Mouse (Mus musculus) hindbrain, embryonic 10.5 days (tissue): ENCODE measurements around the gene AC124108.1. TPM values are rescaled to one million over a fixed set of nuclear protein-coding genes. Genes with fewer than 3 reads are reported as not detected.
A peak's percentile ranks its signal among the peaks of the same experiment; 100 is the strongest.

ENCODE experiments used
- DNase-seq: peaks from one replicate; pipeline ENCODE4 v3.0.0-alpha.2; 2017; ENCODE audit warnings: low spot score
- H3K27ac ChIP-seq: fragments of 300-500 bp; sonication (generic); 2 replicates; pipeline ENCODE4 v1.5.1; 2016; ENCODE audit warnings: mild to moderate bottlenecking, moderate library complexity
- H3K27me3 ChIP-seq: fragments of 300-500 bp; sonication (generic); 2 replicates; pipeline ENCODE4 v1.6.1; 2016; ENCODE audit warnings: mild to moderate bottlenecking; ENCODE audit not compliant: poor library complexity, insufficient read depth, severe bottlenecking
- H3K36me3 ChIP-seq: fragments of 300-500 bp; sonication (generic); 2 replicates; pipeline ENCODE4 v1.6.1; 2016; ENCODE audit warnings: mild to moderate bottlenecking, moderate library complexity
- H3K4me1 ChIP-seq: fragments of 300-500 bp; sonication (generic); replicated peaks from 2 replicates; pipeline ENCODE4 v1.6.1; 2016; ENCODE audit warnings: mild to moderate bottlenecking
- H3K4me3 ChIP-seq: fragments of 300-500 bp; sonication (generic); 2 replicates; pipeline ENCODE4 v1.5.1; 2016; ENCODE audit warnings: mild to moderate bottlenecking, moderate library complexity
- H3K9me3 ChIP-seq: fragments of 300-500 bp; sonication (generic); 2 replicates; pipeline ENCODE4 v1.6.1; 2016; ENCODE audit warnings: mild to moderate bottlenecking, moderate library complexity
- WGBS: fragments of 180-500 bp; shearing (Covaris S2); methylation state at CpG from one replicate; pipeline ENCODE4 v1.1.7; 2016; 5-methylcytosine and 5-hydroxymethylcytosine counted together
- polyA plus RNA-seq: library from polyadenylated mRNA; unstranded; fragments of >200 nt; fragmentation: Nextera tagmentation; extraction: Ambion mirVana; gene quantifications from 2 replicates; pipeline ENCODE4 v1.2.1, GENCODE M21; 2016

Gene AC124108.1
- polyA plus RNA-seq, 1 experiment from 2014 or later, result 2.8 TPM

GRCm38 (mm10) chr1:132171619-132172018 is 19.6 kb upstream of the AC124108.1 start:
- DNase-seq, result no peak
- 0 out of 2 replicates have a peak overlapping the region, but pooled peaks have one; percentile 12 for H3K27ac ChIP-seq
- H3K4me3 ChIP-seq, result no peak overlapping the region
- peaks cover 33% of the 10 kb centered on the region for H3K4me1 ChIP-seq
- H3K27me3 ChIP-seq, result peaks cover 19% of the 10 kb centered on the region; the same call in 1 of the 2 replicates
- WGBS, result 31% methylated on average over 2 of the region's 2 CpGs
- no peaks in the 10 kb centered on the region for H3K9me3 ChIP-seq
- H3K36me3 ChIP-seq, result no peaks in the 10 kb centered on the region

- H3K4me1 ChIP-seq, result peaks cover 49% of the 10 kb centered on the region
- H3K4me3 ChIP-seq, result no peak overlapping the region
- no peaks in the 10 kb centered on the region for H3K9me3 ChIP-seq
- DNase-seq, result no peak
- WGBS, result 82% methylated on average over 4 of the region's 4 CpGs
- no peak overlapping the region for H3K27ac ChIP-seq
- peaks cover 40% of the 10 kb centered on the region for H3K27me3 ChIP-seq
- H3K36me3 ChIP-seq, result no peaks in the 10 kb centered on the region
Measured at GRCm38 (mm10) chr1:132186303-132186702, 5.0 kb upstream of the AC124108.1 start.

- DNase-seq, result peak; percentile 16
- no peak overlapping the region for H3K4me3 ChIP-seq
- no peaks in the 10 kb centered on the region for H3K9me3 ChIP-seq
- 0 out of 2 replicates have a peak overlapping the region, but pooled peaks have one; percentile 23 for H3K27ac ChIP-seq
- H3K27me3 ChIP-seq, result peaks cover 63% of the 10 kb centered on the region
- peaks cover 68% of the 10 kb centered on the region for H3K4me1 ChIP-seq
- no peaks in the 10 kb centered on the region for H3K36me3 ChIP-seq
- 39% methylated on average over 9 of the region's 9 CpGs for WGBS
Measured at GRCm38 (mm10) chr1:132188442-132189066, 2.7 kb upstream of the AC124108.1 start.

GRCm38 (mm10) chr1:132189231-132189630 is 2.0 kb upstream of the AC124108.1 start:
- no peak for DNase-seq
- peak overlapping the region; percentile 91 for H3K4me3 ChIP-seq
- peaks cover 68% of the 10 kb centered on the region for H3K27me3 ChIP-seq
- H3K4me1 ChIP-seq, result peaks cover 74% of the 10 kb centered on the region
- peak overlapping the region; percentile 100 for H3K27ac ChIP-seq
- 44% methylated on average over 4 of the region's 4 CpGs for WGBS
- H3K9me3 ChIP-seq, result no peaks in the 10 kb centered on the region
- H3K36me3 ChIP-seq, result 0 out of 2 replicates have a peak, but pooled peaks cover under 1% of the 10 kb centered on the region

- H3K4me1 ChIP-seq, result peaks cover 83% of the 10 kb centered on the region
- under 1% methylated on average over 50 of the region's 50 CpGs for WGBS
- H3K27me3 ChIP-seq, result peaks cover 68% of the 10 kb centered on the region
- H3K27ac ChIP-seq, result peak overlapping the region; percentile 100
- peak; percentile 87 for DNase-seq
- H3K36me3 ChIP-seq, result 0 out of 2 replicates have a peak, but pooled peaks cover 6% of the 10 kb centered on the region
- H3K4me3 ChIP-seq, result peak overlapping the region; percentile 91
- H3K9me3 ChIP-seq, result no peaks in the 10 kb centered on the region
Measured at GRCm38 (mm10) chr1:132190040-132190513, 1.2 kb upstream of the AC124108.1 start.

GRCm38 (mm10) chr1:132190621-132191092 is 600 bp upstream of the AC124108.1 start:
- peaks cover 89% of the 10 kb centered on the region for H3K4me1 ChIP-seq

GRCm38 (mm10) chr1:132191786-132192680 is 776 bp downstream of the AC124108.1 start:
- peak overlapping the region; percentile 91 for H3K4me3 ChIP-seq
- 3% methylated on average over 16 of the region's 16 CpGs for WGBS
- 0 out of 2 replicates have a peak, but pooled peaks cover 6% of the 10 kb centered on the region for H3K36me3 ChIP-seq
- peaks cover 78% of the 10 kb centered on the region for H3K27me3 ChIP-seq
- peak; percentile 71 for DNase-seq
- no peaks in the 10 kb centered on the region for H3K9me3 ChIP-seq
- peak overlapping the region; percentile 100 for H3K27ac ChIP-seq
- H3K4me1 ChIP-seq, result peaks cover 97% of the 10 kb centered on the region

More at GRCm38 (mm10) chr1:132190621-132191092, 600 bp upstream of the AC124108.1 start:
- Histone ChIP-seq H3K9me3 (no peaks in the 10 kb centered on the region), H3K4me3 (peak overlapping the region; percentile 91), H3K27me3 (peaks cover 69% of the 10 kb centered on the region), H3K27ac (peak overlapping the region; percentile 100), H3K36me3 (0 out of 2 replicates have a peak, but pooled peaks cover 6% of the 10 kb centered on the region)
- DNase-seq, result peak; percentile 69
- under 1% methylated on average over 60 of the region's 62 CpGs for WGBS

GRCm38 (mm10) chr1:132193806-132194205 is 2.5 kb downstream of the AC124108.1 start:
- peak overlapping the region; percentile 100 for H3K27ac ChIP-seq
- peaks cover 11% of the 10 kb centered on the region for H3K36me3 ChIP-seq
- no peaks in the 10 kb centered on the region for H3K9me3 ChIP-seq
- WGBS, result 67% methylated on average over 3 of the region's 3 CpGs
- peak overlapping the region; percentile 91; the same call in 1 of the 2 replicates for H3K4me3 ChIP-seq
- peaks cover 71% of the 10 kb centered on the region for H3K27me3 ChIP-seq
- no peak for DNase-seq
- peaks cover 97% of the 10 kb centered on the region for H3K4me1 ChIP-seq

GRCm38 (mm10) chr1:132194624-132195023 is 3.4 kb downstream of the AC124108.1 start:
- 57% methylated on average over 3 of the region's 3 CpGs for WGBS
- 0 out of 2 replicates have a peak overlapping the region, but pooled peaks have one; percentile 100 for H3K27ac ChIP-seq
- H3K9me3 ChIP-seq, result no peaks in the 10 kb centered on the region
- H3K36me3 ChIP-seq, result peaks cover 11% of the 10 kb centered on the region
- DNase-seq, result no peak
- peak overlapping the region; percentile 13; the same call in 1 of the 2 replicates for H3K4me3 ChIP-seq
- H3K4me1 ChIP-seq, result peaks cover 97% of the 10 kb centered on the region
- peaks cover 71% of the 10 kb centered on the region for H3K27me3 ChIP-seq

- WGBS, result 38% methylated on average over 9 of the region's 9 CpGs
Measured at GRCm38 (mm10) chr1:132195100-132195499, 3.8 kb downstream of the AC124108.1 start.

GRCm38 (mm10) chr1:132195681-132196080 is 4.4 kb downstream of the AC124108.1 start:
- H3K36me3 ChIP-seq, result peaks cover 11% of the 10 kb centered on the region
- peaks cover 97% of the 10 kb centered on the region for H3K4me1 ChIP-seq
- peak overlapping the region; percentile 77 for H3K27ac ChIP-seq
- no peak overlapping the region for H3K4me3 ChIP-seq
- H3K9me3 ChIP-seq, result no peaks in the 10 kb centered on the region
- 35% methylated on average over 5 of the region's 5 CpGs for WGBS
- DNase-seq, result no peak
- peaks cover 65% of the 10 kb centered on the region for H3K27me3 ChIP-seq

More at GRCm38 (mm10) chr1:132195100-132195499, 3.8 kb downstream of the AC124108.1 start:
- DNase-seq, result no peak
- Histone ChIP-seq H3K9me3 (no peaks in the 10 kb centered on the region), H3K4me3 (no peak overlapping the region; the same call in 1 of the 2 replicates), H3K36me3 (peaks cover 11% of the 10 kb centered on the region), H3K4me1 (peaks cover 97% of the 10 kb centered on the region), H3K27ac (peak overlapping the region; percentile 77), H3K27me3 (peaks cover 69% of the 10 kb centered on the region)

- Histone ChIP-seq H3K36me3 (peaks cover 11% of the 10 kb centered on the region), H3K9me3 (no peaks in the 10 kb centered on the region), H3K4me1 (peaks cover 100% of the 10 kb centered on the region), H3K27me3 (peaks cover 58% of the 10 kb centered on the region), H3K4me3 (no peak overlapping the region), H3K27ac (peak overlapping the region; percentile 77)
- WGBS, result 13% methylated on average over 7 of the region's 7 CpGs
- DNase-seq, result no peak
Measured at GRCm38 (mm10) chr1:132196337-132196736, 5.1 kb downstream of the AC124108.1 start.
